Mouse (Mus musculus) activated CD4-positive, CD25-positive, alpha-beta regulatory T cell, adult 4 months (primary cell): ENCODE results near the gene Kctd2. TPM values are rescaled to one million over a fixed set of nuclear protein-coding genes. Genes with fewer than 3 reads are reported as not detected.
"Not testable (repeated sequence)": the region's sequence is repeated elsewhere in the genome, so short reads cannot be mapped to it uniquely, and the experiment has no call there.

Experiments used
- ATAC-seq: one replicate; pipeline ENCODE4 v1.8.0; 2017
- polyA plus RNA-seq, 2 experiments: library from polyadenylated mRNA; unstranded; fragments of 100-300 nt; shearing (Covaris generic); gene quantifications; one replicate each; pipeline ENCODE4 v1.2.1; 2017

Kctd2 gene
- polyA plus RNA-seq, result 10 to 100 TPM in 1 of 2 experiments, 1 to 10 TPM in 1; 6.9 to 12.2 TPM

- peak; percentile 94 for ATAC-seq
These were observed at the start of gene Kctd2, which contains the start of gene Atp5h for GRCm38 (mm10) chr11:115419531-115420237. Kctd2 (plus strand) TSS chr11:115420128. Atp5h (minus strand) TSS chr11:115419962.

GRCm38 (mm10) chr11:115370368-115370767, 49.6 kb upstream of the Kctd2 start:
- ATAC-seq, result no peak

- no peak for ATAC-seq
These were observed 48.6 kb upstream of the Kctd2 start for GRCm38 (mm10) chr11:115371354-115371753.

- no peak for ATAC-seq
These were observed 47.9 kb upstream of the Kctd2 start for GRCm38 (mm10) chr11:115372015-115372414.

GRCm38 (mm10) chr11:115372737-115373136, 47.2 kb upstream of the Kctd2 start:
- no peak for ATAC-seq

GRCm38 (mm10) chr11:115373805-115374694, 45.9 kb upstream of the Kctd2 start:
- no peak for ATAC-seq

GRCm38 (mm10) chr11:115374695-115375425, 45.1 kb upstream of the Kctd2 start:
- no peak for ATAC-seq

- ATAC-seq, result no peak
These were observed 43.2 kb upstream of the Kctd2 start for GRCm38 (mm10) chr11:115376722-115377121.

GRCm38 (mm10) chr11:115377254-115377653, 42.7 kb upstream of the Kctd2 start:
- no peak for ATAC-seq

- ATAC-seq, result no peak
These were observed 42.1 kb upstream of the Kctd2 start for GRCm38 (mm10) chr11:115377854-115378253.

- no peak for ATAC-seq
These were observed 38.7 kb upstream of the Kctd2 start for GRCm38 (mm10) chr11:115381276-115381675.

GRCm38 (mm10) chr11:115381743-115382539, 38.0 kb upstream of the Kctd2 start, which contains the start of gene Cdr2l:
Cdr2l (plus strand) TSS chr11:115381916.
- ATAC-seq, result no peak

GRCm38 (mm10) chr11:115382891-115383290, 37.0 kb upstream of the Kctd2 start:
- no peak for ATAC-seq

GRCm38 (mm10) chr11:115383701-115384474, 36.0 kb upstream of the Kctd2 start:
- no peak for ATAC-seq

GRCm38 (mm10) chr11:115384587-115384986, 35.3 kb upstream of the Kctd2 start:
- ATAC-seq, result no peak

GRCm38 (mm10) chr11:115386859-115387258, 33.1 kb upstream of the Kctd2 start:
- not testable (repeated sequence) for ATAC-seq

- ATAC-seq, result no peak
These were observed 28.6 kb upstream of the Kctd2 start for GRCm38 (mm10) chr11:115391358-115391757.

GRCm38 (mm10) chr11:115393721-115394325, 26.1 kb upstream of the Kctd2 start:
- ATAC-seq, result no peak

GRCm38 (mm10) chr11:115398085-115398484, 21.8 kb upstream of the Kctd2 start:
- no peak for ATAC-seq

GRCm38 (mm10) chr11:115400126-115400525, 19.8 kb upstream of the Kctd2 start:
- ATAC-seq, result no peak
